Mouse (Mus musculus) myocyte (in vitro differentiated cells): Measurements from ENCODE around the gene Disc1.

Source experiments
- E2F4 ChIP-seq: IDR thresholded peaks from one replicate; pipeline ENCODE4 v1.6.1; 2011; ENCODE audit warnings: mild to moderate bottlenecking, control low read depth, moderate library complexity; ENCODE audit not compliant: insufficient read depth
- POLR2A ChIP-seq: IDR thresholded peaks from one replicate; pipeline ENCODE4 v1.6.1; 2011; ENCODE audit warnings: low read depth, mild to moderate bottlenecking, control low read depth, moderate library complexity; ENCODE audit not compliant: insufficient read length
- TCF3 ChIP-seq: IDR thresholded peaks from one replicate; pipeline ENCODE4 v1.6.1; 2011; ENCODE audit warnings: low read depth, control low read depth; ENCODE audit not compliant: insufficient read length
- USF1 ChIP-seq: IDR thresholded peaks from one replicate; pipeline ENCODE4 v1.6.1; 2011; ENCODE audit warnings: low read depth, mild to moderate bottlenecking, control low read depth, moderate library complexity

GRCm38 (mm10) chr8:125034669-125035068 is 19.3 kb upstream of the Disc1 start:
- TF ChIP-seq POLR2A (no peak), USF1 (no peak), TCF3 (no peak), E2F4 (no peak)
